Mouse (Mus musculus) left cerebral cortex, adult 2 months (tissue): ENCODE results near the gene Dapk3. TPM values are rescaled to one million over a fixed set of nuclear protein-coding genes. Genes with fewer than 3 reads are reported as not detected.
"Not testable (repeated sequence)": the region's sequence is repeated elsewhere in the genome, so short reads cannot be mapped to it uniquely, and the experiment has no call there.

ENCODE experiments used
- DNase-seq, 2 experiments: peaks; one replicate each; pipeline ENCODE4 v3.0.0; 2021 to 2022; ENCODE audit warnings: low spot score in 2 of 2, mixed read lengths in 1 of 2; ENCODE audit errors: extremely low spot score in 1 of 2
- H3K27ac ChIP-seq: fragments of 200-600 bp; 2 replicates; pipeline ENCODE4 v1.8.1; 2022
- H3K4me3 ChIP-seq: fragments of 200-600 bp; 2 replicates; pipeline ENCODE4 v1.8.1; 2022
- CTCF ChIP-seq: fragments of 200-600 bp; IDR thresholded peaks from 2 replicates; pipeline ENCODE4 v1.8.1; 2022; ENCODE audit warnings: antibody characterized with exemption, mild to moderate bottlenecking, moderate library complexity
- intact Hi-C: fragments of 180-260 bp; cut with DNase I; formaldehyde crosslinking; loops from one replicate; pipeline ENCODE4 v1.15.1; 2025
- total RNA-seq, 2 experiments: library from RNA; stranded (reverse); gene quantifications; 2 replicates each; pipeline ENCODE4 v1.2.3; 2021

Dapk3 gene
- total RNA-seq, 2 experiments from 2014 or later: 74.6 to 89.4 TPM

GRCm38 (mm10) chr10:81174617-81175344 is 8.0 kb upstream of the Dapk3 start:
- intact Hi-C loops: no loop called here
- peak; percentile 96 for TF ChIP-seq CTCF
- H3K27ac ChIP-seq: peak overlapping the region; percentile 76
- peak; percentile 84 to 88 for DNase-seq
- peak overlapping the region; percentile 22 for H3K4me3 ChIP-seq

- DNase-seq, intact Hi-C loops: not testable (repeated sequence)
- Histone ChIP-seq H3K27ac (peak overlapping the region; percentile 76), H3K4me3 (peak overlapping the region; percentile 22; the same call in 1 of the 2 replicates)
These were observed 7.5 kb upstream of the Dapk3 start for GRCm38 (mm10) chr10:81175345-81175701.

- DNase-seq: no peak
- intact Hi-C loops: no loop called here
- Histone ChIP-seq H3K27ac (peak overlapping the region; percentile 91), H3K4me3 (peak overlapping the region; percentile 97)
- TF ChIP-seq CTCF: no peak
These were observed 6.8 kb upstream of the Dapk3 start for GRCm38 (mm10) chr10:81175936-81176465.

- TF ChIP-seq CTCF: no peak
- intact Hi-C loops: no loop called here
- H3K4me3 ChIP-seq: peak within 1 kb of the TSS; percentile 97
- peak; percentile 99 for DNase-seq
- H3K27ac ChIP-seq: peak within 1 kb of the TSS; percentile 91
These were observed 6.1 kb upstream of the Dapk3 start, which contains the start of gene Eef2 for GRCm38 (mm10) chr10:81176466-81177271. Gene Eef2 (plus strand): TSS chr10:81176631.

GRCm38 (mm10) chr10:81177491-81177925 is 5.3 kb upstream of the Dapk3 start:
- intact Hi-C loops: no loop called here
- H3K4me3 ChIP-seq: peak overlapping the region; percentile 97
- DNase-seq: no peak
- H3K27ac ChIP-seq: peak overlapping the region; percentile 91
- no peak for TF ChIP-seq CTCF

GRCm38 (mm10) chr10:81177958-81178712 is 4.7 kb upstream of the Dapk3 start:
- H3K4me3 ChIP-seq: peak overlapping the region; percentile 97
- no peak overlapping the region; the same call in 1 of the 2 replicates for H3K27ac ChIP-seq
- no peak for TF ChIP-seq CTCF
- intact Hi-C loops: no loop called here
- DNase-seq: no peak

- no peak for DNase-seq
- intact Hi-C loops: no loop called here
- TF ChIP-seq CTCF: no peak
- Histone ChIP-seq H3K27ac (no peak overlapping the region), H3K4me3 (no peak overlapping the region)
These were observed 3.9 kb upstream of the Dapk3 start for GRCm38 (mm10) chr10:81178927-81179326.

- intact Hi-C loops: no loop called here
- no peak overlapping the region for H3K4me3 ChIP-seq
- no peak for DNase-seq
- no peak; the same call in 1 of the 2 replicates for TF ChIP-seq CTCF
- no peak overlapping the region for H3K27ac ChIP-seq
These were observed 3.1 kb upstream of the Dapk3 start for GRCm38 (mm10) chr10:81179451-81180342.

- DNase-seq: no peak
- no peak for TF ChIP-seq CTCF
- Histone ChIP-seq H3K27ac (no peak overlapping the region), H3K4me3 (no peak overlapping the region)
- intact Hi-C loops: no loop called here
These were observed 1.9 kb upstream of the Dapk3 start for GRCm38 (mm10) chr10:81180946-81181345.

GRCm38 (mm10) chr10:81181860-81182259 is 945 bp upstream of the Dapk3 start:
- intact Hi-C loops, H3K27ac ChIP-seq, H3K4me3 ChIP-seq, DNase-seq: not testable (repeated sequence)
